Mouse (Mus musculus) liver, adult 2 months (tissue): ENCODE measurements around the gene Fbxw13.

Source experiments
- CTCF ChIP-seq: fragments of 200-500 bp; IDR thresholded peaks from 2 replicates; pipeline ENCODE4 v1.5.1; 2011; ENCODE audit warnings: low read depth, low read length, control low read depth
- POLR2A ChIP-seq: fragments of 200-500 bp; IDR thresholded peaks from 2 replicates; pipeline ENCODE4 v1.6.1; 2011; ENCODE audit warnings: low read length, control low read depth; ENCODE audit not compliant: insufficient read depth; ENCODE audit errors: extremely low read depth

- no peak for TF ChIP-seq POLR2A
- no peak for TF ChIP-seq CTCF
These were observed 22.7 kb upstream of the Fbxw13 start for GRCm38 (mm10) chr9:109218449-109218848.
